Mouse (Mus musculus): ENCODE measurements at regions not wholly inside any gene's neighbourhood (a gene's known extent, or its start where the extent isn't known, plus 50 kb on each side); places are given as distances from the start of the nearest gene placed in this dataset.

DNA sequence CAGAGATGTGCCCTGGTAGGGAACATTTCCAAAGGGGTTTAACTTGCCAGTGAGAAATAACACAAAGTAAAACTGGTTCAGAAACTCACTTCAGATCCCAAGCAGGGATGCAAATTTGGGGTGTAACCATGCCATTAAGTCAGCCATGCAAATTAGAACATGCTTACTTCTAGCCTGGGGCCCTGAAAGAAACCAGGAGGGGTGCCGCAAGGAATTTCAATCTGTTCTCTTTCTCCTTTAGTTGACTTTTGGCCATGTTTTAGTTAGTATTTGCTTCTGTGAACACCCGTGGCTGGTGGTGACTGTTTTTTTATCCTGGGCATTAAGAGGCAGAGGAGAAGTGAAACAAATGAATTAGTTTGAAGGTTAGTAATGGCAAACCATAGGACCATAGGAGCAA lies 179.8 kb downstream of the Ppargc1a start:
- H3K79me2 ChIP-seq (ENCODE audit: control insufficient read depth, insufficient read depth, low read length, poor library complexity) = no peaks in the 10 kb centered on the region
- no peak for TF ChIP-seq RAD21 (IDR thresholded peaks at IDR 0.05; ENCODE audit: low read depth, low read length)
- no peak overlapping the region for H3K4me3 ChIP-seq (ENCODE audit: control insufficient read depth in 1 of 2, insufficient read depth in 1 of 2, low read depth in 2 of 2, low read length in 2 of 2)
- no peaks in the 10 kb centered on the region for H3K36me3 ChIP-seq (ENCODE audit: control insufficient read depth in 1 of 2, insufficient read depth in 2 of 2, low read length in 2 of 2)
- H3K27ac ChIP-seq (ENCODE audit: control insufficient read depth, low read depth, low read length) = no peak overlapping the region
- H3K27me3 ChIP-seq (ENCODE audit: control insufficient read depth in 1 of 2, insufficient read depth in 2 of 2, low read length in 2 of 2) = no peaks in the 10 kb centered on the region
- no peaks in the 10 kb centered on the region for H3K9me3 ChIP-seq (replicated peaks; ENCODE audit: insufficient read depth, low read length)
- DNase-seq (ENCODE audit: low read depth, low spot score) = no peak
- H3K9ac ChIP-seq (ENCODE audit: control insufficient read depth, low read depth, low read length, poor library complexity, severe bottlenecking) = no peak overlapping the region
- no peaks in the 10 kb centered on the region for H3K4me1 ChIP-seq (ENCODE audit: control insufficient read depth in 1 of 2, insufficient read depth in 2 of 2, low read length in 2 of 2)

DNA sequence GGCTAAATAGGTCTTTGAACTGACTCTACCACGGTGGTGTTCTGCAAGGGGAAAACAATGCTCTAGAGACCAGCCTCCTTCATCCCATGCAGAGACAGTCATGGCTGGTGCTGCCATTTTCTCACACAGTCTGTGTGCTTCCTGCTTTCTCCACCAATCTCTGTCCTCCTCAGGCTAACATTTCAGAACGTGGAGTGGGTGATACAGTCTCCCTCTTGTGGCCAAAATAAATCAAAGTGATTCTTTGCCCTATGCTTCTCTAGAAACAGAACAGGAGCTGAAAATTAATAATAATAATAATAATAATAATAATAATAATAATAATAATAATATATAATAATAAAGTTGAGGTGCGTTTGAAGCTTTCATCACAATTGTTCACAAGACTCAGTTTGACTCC lies 181.1 kb downstream of the Ppargc1a start:
- Histone ChIP-seq H3K9me3 (replicated peaks; ENCODE audit: insufficient read depth, low read length) (no peaks in the 10 kb centered on the region), H3K4me1 (ENCODE audit: control insufficient read depth in 1 of 2, insufficient read depth in 2 of 2, low read length in 2 of 2) (no peaks in the 10 kb centered on the region), H3K27ac (ENCODE audit: control insufficient read depth, low read depth, low read length) (no peak overlapping the region), H3K27me3 (ENCODE audit: control insufficient read depth in 1 of 2, insufficient read depth in 2 of 2, low read length in 2 of 2) (no peaks in the 10 kb centered on the region), H3K9ac (ENCODE audit: control insufficient read depth, low read depth, low read length, poor library complexity, severe bottlenecking) (no peak overlapping the region), H3K36me3 (ENCODE audit: control insufficient read depth in 1 of 2, insufficient read depth in 2 of 2, low read length in 2 of 2) (no peaks in the 10 kb centered on the region), H3K4me3 (ENCODE audit: control insufficient read depth in 1 of 2, insufficient read depth in 1 of 2, low read depth in 2 of 2, low read length in 2 of 2) (no peak overlapping the region), H3K79me2 (ENCODE audit: control insufficient read depth, insufficient read depth, low read length, poor library complexity) (no peaks in the 10 kb centered on the region)
- TF ChIP-seq SMC3 (IDR thresholded peaks at IDR 0.05; ENCODE audit: low read depth, low read length) (peak; percentile 33), E2F4 (IDR thresholded peaks at IDR 0.05; ENCODE audit: borderline replicate concordance, low read depth, low read length) (no peak), CTCF (IDR thresholded peaks at IDR 0.05 in 2 of 3, conservative IDR thresholded peaks at IDR 0.05 in 1 of 3; ENCODE audit: control insufficient read depth in 1 of 3, insufficient read depth in 1 of 3, low read depth in 2 of 3, low read length in 3 of 3, poor library complexity in 1 of 3, severe bottlenecking in 1 of 3) (peak in 1 of 3 experiments; percentile 28; a peak in 3 of 6 replicates)
- peak; percentile 21 for DNase-seq (ENCODE audit: low read depth, low spot score)

DNA sequence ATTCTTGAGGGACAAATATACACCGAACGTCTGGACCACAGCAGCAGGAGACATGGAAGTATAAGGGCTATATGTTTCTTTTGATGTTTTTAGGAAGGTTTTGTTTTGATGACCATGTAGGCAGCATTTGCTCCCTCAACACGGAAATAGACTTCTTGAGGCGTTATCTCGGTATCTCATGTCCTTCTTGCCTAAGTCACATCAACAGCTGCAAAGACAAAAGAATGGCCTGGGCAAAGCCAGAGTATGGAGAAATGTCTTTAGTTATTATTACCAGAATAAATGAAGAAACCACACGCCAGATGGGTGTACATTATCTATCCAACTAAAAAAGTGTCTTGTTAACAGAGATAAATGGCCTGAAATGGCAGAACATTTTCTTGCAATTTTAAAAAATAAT lies 183.2 kb downstream of the Ppargc1a start:
- Histone ChIP-seq H3K4me3 (ENCODE audit: control insufficient read depth in 1 of 2, insufficient read depth in 1 of 2, low read depth in 2 of 2, low read length in 2 of 2) (no peak overlapping the region), H3K9me3 (replicated peaks; ENCODE audit: insufficient read depth, low read length) (no peaks in the 10 kb centered on the region), H3K79me2 (ENCODE audit: control insufficient read depth, insufficient read depth, low read length, poor library complexity) (no peaks in the 10 kb centered on the region), H3K27me3 (ENCODE audit: control insufficient read depth in 1 of 2, insufficient read depth in 2 of 2, low read length in 2 of 2) (no peaks in the 10 kb centered on the region), H3K27ac (ENCODE audit: control insufficient read depth, low read depth, low read length) (no peak overlapping the region), H3K36me3 (ENCODE audit: control insufficient read depth in 1 of 2, insufficient read depth in 2 of 2, low read length in 2 of 2) (no peaks in the 10 kb centered on the region), H3K9ac (ENCODE audit: control insufficient read depth, low read depth, low read length, poor library complexity, severe bottlenecking) (no peak overlapping the region), H3K4me1 (ENCODE audit: control insufficient read depth in 1 of 2, insufficient read depth in 2 of 2, low read length in 2 of 2) (no peaks in the 10 kb centered on the region)
- TF ChIP-seq POLR2AphosphoS2 (IDR thresholded peaks at IDR 0.05; ENCODE audit: low read length) (no peak), E2F4 (IDR thresholded peaks at IDR 0.05; ENCODE audit: borderline replicate concordance, low read depth, low read length) (no peak), ZKSCAN1 (IDR thresholded peaks at IDR 0.05; ENCODE audit: low read depth, low read length) (no peak)
- no peak for DNase-seq (ENCODE audit: low read depth, low spot score)

DNA sequence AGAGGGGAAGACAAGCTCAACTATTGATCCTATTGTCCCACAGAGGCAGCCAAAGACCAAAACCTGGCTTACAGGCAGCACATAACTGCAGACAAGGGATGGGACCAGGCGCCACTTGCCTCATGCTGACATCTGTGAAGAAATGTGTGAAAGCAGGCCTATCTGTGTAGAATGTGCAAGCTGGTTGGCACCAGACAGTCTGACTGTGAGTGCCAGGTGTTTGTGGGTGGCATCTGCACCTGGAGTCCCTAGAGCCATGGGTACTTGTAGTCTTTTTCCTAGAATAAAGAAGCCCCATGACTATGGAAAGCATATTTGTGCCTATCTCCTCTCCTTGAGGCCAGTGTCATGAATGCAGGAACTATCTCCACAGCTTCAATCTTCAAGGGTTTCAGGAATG lies 208.4 kb downstream of the Ppargc1a start:
- no peaks in the 10 kb centered on the region for H3K36me3 ChIP-seq (ENCODE audit: control insufficient read depth in 1 of 2, insufficient read depth in 2 of 2, low read length in 2 of 2)
- H3K4me3 ChIP-seq (ENCODE audit: control insufficient read depth in 1 of 2, insufficient read depth in 1 of 2, low read depth in 2 of 2, low read length in 2 of 2) = no peak overlapping the region
- no peaks in the 10 kb centered on the region for H3K4me1 ChIP-seq (ENCODE audit: control insufficient read depth in 1 of 2, insufficient read depth in 2 of 2, low read length in 2 of 2)
- DNase-seq (ENCODE audit: low read depth, low spot score) = no peak
- no peaks in the 10 kb centered on the region for H3K27me3 ChIP-seq (ENCODE audit: control insufficient read depth in 1 of 2, insufficient read depth in 2 of 2, low read length in 2 of 2)
- H3K79me2 ChIP-seq (ENCODE audit: control insufficient read depth, insufficient read depth, low read length, poor library complexity) = no peaks in the 10 kb centered on the region
- TF ChIP-seq NELFE (IDR thresholded peaks at IDR 0.05; ENCODE audit: low read depth, low read length) = no peak
- no peak for TF ChIP-seq CHD1 (IDR thresholded peaks at IDR 0.05; ENCODE audit: low read depth, low read length)
- no peak for TF ChIP-seq TAL1 (IDR thresholded peaks at IDR 0.05; ENCODE audit: low read length)
- no peak for TF ChIP-seq POLR2AphosphoS5 (IDR thresholded peaks at IDR 0.05; ENCODE audit: borderline replicate concordance, low read depth, low read length)
- TF ChIP-seq UBTF (IDR thresholded peaks at IDR 0.05; ENCODE audit: borderline replicate concordance, insufficient read depth, low read depth, low read length) = no peak
- TF ChIP-seq NRF1 (IDR thresholded peaks at IDR 0.05; ENCODE audit: insufficient read depth, low read depth, low read length, poor library complexity, severe bottlenecking) = no peak
- TF ChIP-seq USF1 (IDR thresholded peaks at IDR 0.05; ENCODE audit: low read depth, low read length) = no peak
- TF ChIP-seq JUND (IDR thresholded peaks at IDR 0.05; ENCODE audit: low read depth, low read length) = no peak
- TF ChIP-seq KAT2A (conservative IDR thresholded peaks at IDR 0.05; ENCODE audit: low read depth, low read length) = no peak
- no peak for TF ChIP-seq MXI1 (IDR thresholded peaks at IDR 0.05; ENCODE audit: low read depth, low read length)
- no peak overlapping the region for H3K9ac ChIP-seq (ENCODE audit: control insufficient read depth, low read depth, low read length, poor library complexity, severe bottlenecking)
- no peaks in the 10 kb centered on the region for H3K9me3 ChIP-seq (replicated peaks; ENCODE audit: insufficient read depth, low read length)
- H3K27ac ChIP-seq (ENCODE audit: control insufficient read depth, low read depth, low read length) = no peak overlapping the region
